ENCODE assay signal across 24 mouse cellular contexts in genomic region chr13:93712362-93712761, GRCm38 (mm10). TPM values are rescaled to one million over a fixed set of nuclear protein-coding genes. Genes with fewer than 3 reads are reported as not detected.
DNase-seq lines count a peak whose midpoint lies in the region; ATAC-seq and TF ChIP-seq lines count a peak whose summit lies in the region.
"Had no signal": no experiment of that assay in that cellular context is flagged by ENCODE, and none has a peak within 500 bp of the region (broad histone marks: within the 10 kb centered on the region; RNA-seq: fewer than 3 reads in every experiment).

No protein-coding gene starts in this region.

- no peaks in the 10 kb centered on the region for H3K9me3 ChIP-seq in liver, embryonic 11.5 days (ENCODE audit: control insufficient read depth, low read length)
- H3K9me3 ChIP-seq in liver, postnatal 0 days (ENCODE audit: low read length) = no peaks in the 10 kb centered on the region
- no peaks in the 10 kb centered on the region for H3K9me3 ChIP-seq in midbrain, embryonic 11.5 days (ENCODE audit: control insufficient read depth, low read length)
- H3K9me3 ChIP-seq in midbrain, postnatal 0 days (ENCODE audit: low read length) = no peaks in the 10 kb centered on the region
- H3K9me3 ChIP-seq: G1E had no signal

- H3K9ac ChIP-seq in liver, adult 2 months (ENCODE audit: low read depth, low read length) = no peak overlapping the region
- H3K9ac ChIP-seq in liver, embryonic 11.5 days (ENCODE audit: low read depth, low read length) = no peak overlapping the region
- H3K9ac ChIP-seq in liver, postnatal 0 days (replicated peaks) = no peak overlapping the region
- no peak overlapping the region for H3K9ac ChIP-seq in midbrain, embryonic 11.5 days (ENCODE audit: low read length)
- no peak overlapping the region for H3K9ac ChIP-seq in midbrain, postnatal 0 days (replicated peaks; ENCODE audit: low read length, poor library complexity, severe bottlenecking)

- no peak for TF ChIP-seq POLR2A in liver, adult 2 months (IDR thresholded peaks at IDR 0.05; ENCODE audit: extremely low read depth, insufficient read depth, low read length)

- peak; percentile 57 for DNase-seq in heart, adult 11 months
- no peak for DNase-seq in heart, postnatal 10 days
- DNase-seq in liver, adult 2 months (ENCODE audit: extremely low read depth, low read depth, low spot score) = no peak
- DNase-seq in liver, embryonic 11.5 days (ENCODE audit: low spot score) = no peak
- DNase-seq in liver, postnatal 0 days = no peak
- no peak for DNase-seq in liver
- peak; percentile 82 for DNase-seq in midbrain, embryonic 11.5 days (ENCODE audit: low spot score, missing footprints)
- no peak for DNase-seq in midbrain, postnatal 0 days (ENCODE audit: low spot score)
- DNase-seq: adrenal gland, adult 2 months; adrenal gland, adult 8-10 months; adrenal gland, postnatal 10 days; adrenal gland, postnatal 14 days; adrenal gland, postnatal 25 days; adrenal gland, postnatal 36 days; B cell, adult 2 months; cerebellum, adult 11 months; cerebellum, adult 11-12 months had no signal

- WGBS in liver, adult 2 months = 92% methylated on average over 4 of the region's 4 CpGs
- WGBS in liver, embryonic 11.5 days = 83% methylated on average over 4 of the region's 4 CpGs
- 81% methylated on average over 4 of the region's 4 CpGs for WGBS in liver, postnatal 0 days (ENCODE audit: insufficient replicate concordance)
- WGBS in midbrain, embryonic 11.5 days = 91% methylated on average over 4 of the region's 4 CpGs
- WGBS in midbrain, postnatal 0 days = 94% methylated on average over 4 of the region's 4 CpGs

- no peaks in the 10 kb centered on the region for H3K79me2 ChIP-seq in liver, adult 2 months (ENCODE audit: control insufficient read depth, insufficient read depth, low read length)

- TF ChIP-seq EP300 in liver, postnatal 0 days (IDR thresholded peaks at IDR 0.05; ENCODE audit: low read depth) = no peak

- H3K27ac ChIP-seq in liver, adult 2 months (replicated peaks; ENCODE audit: insufficient read depth, low read depth, low read length) = peak overlapping the region; percentile 84; the same call in 1 of the 2 replicates
- no peak overlapping the region for H3K27ac ChIP-seq in liver, embryonic 11.5 days (ENCODE audit: low read depth, low read length)
- H3K27ac ChIP-seq in liver, postnatal 0 days (ENCODE audit: low read depth) = peak overlapping the region; percentile 59
- H3K27ac ChIP-seq in midbrain, embryonic 11.5 days (ENCODE audit: low read depth, low read length) = no peak overlapping the region
- H3K27ac ChIP-seq in midbrain, postnatal 0 days (ENCODE audit: low read depth, low read length) = no peak overlapping the region

- intact Hi-C loops in heart, postnatal 10 days (cut with DNase I) = no loop called here

- H3K27me3 ChIP-seq in liver, adult 2 months (ENCODE audit: control insufficient read depth, insufficient read depth, low read length) = no peaks in the 10 kb centered on the region
- H3K27me3 ChIP-seq in liver, embryonic 11.5 days (replicated peaks; ENCODE audit: control insufficient read depth, insufficient read depth, low read length) = no peaks in the 10 kb centered on the region
- no peaks in the 10 kb centered on the region for H3K27me3 ChIP-seq in liver, postnatal 0 days (ENCODE audit: insufficient read depth, low read length)
- H3K27me3 ChIP-seq in midbrain, embryonic 11.5 days (ENCODE audit: control insufficient read depth, insufficient read depth, low read length) = no peaks in the 10 kb centered on the region
- no peaks in the 10 kb centered on the region for H3K27me3 ChIP-seq in midbrain, postnatal 0 days (ENCODE audit: insufficient read depth, low read length)
- H3K27me3 ChIP-seq: CH12.LX had no signal

- no peak overlapping the region for H3K4me2 ChIP-seq in liver, embryonic 11.5 days
- H3K4me2 ChIP-seq in liver, postnatal 0 days (ENCODE audit: low read depth, low read length) = no peak overlapping the region
- H3K4me2 ChIP-seq in midbrain, embryonic 11.5 days = no peak overlapping the region
- no peak overlapping the region for H3K4me2 ChIP-seq in midbrain, postnatal 0 days (ENCODE audit: low read depth, low read length, poor library complexity, severe bottlenecking)

- TF ChIP-seq CTCF in liver, adult 2 months (IDR thresholded peaks at IDR 0.05; ENCODE audit: low read depth, low read length) = no peak
- no peak for TF ChIP-seq CTCF in liver, postnatal 0 days (IDR thresholded peaks at IDR 0.05; ENCODE audit: low read depth)
- no peak for TF ChIP-seq CTCF in midbrain, postnatal 0 days (IDR thresholded peaks at IDR 0.05)

- H3K4me1 ChIP-seq in liver, adult 2 months (ENCODE audit: control insufficient read depth, insufficient read depth, low read length) = peaks cover 17% of the 10 kb centered on the region
- H3K4me1 ChIP-seq in liver, embryonic 11.5 days (replicated peaks; ENCODE audit: control insufficient read depth, insufficient read depth, low read length) = no peaks in the 10 kb centered on the region
- H3K4me1 ChIP-seq in liver, postnatal 0 days (ENCODE audit: insufficient read depth) = peaks cover 4% of the 10 kb centered on the region
- no peaks in the 10 kb centered on the region for H3K4me1 ChIP-seq in midbrain, embryonic 11.5 days (ENCODE audit: control insufficient read depth, insufficient read depth, low read length)
- no peaks in the 10 kb centered on the region for H3K4me1 ChIP-seq in midbrain, postnatal 0 days (ENCODE audit: insufficient read depth, low read length)

- H3K4me3 ChIP-seq in liver, adult 2 months (ENCODE audit: insufficient read depth, low read depth, low read length) = no peak overlapping the region
- H3K4me3 ChIP-seq in liver, embryonic 11.5 days (ENCODE audit: low read depth, low read length) = no peak overlapping the region
- no peak overlapping the region for H3K4me3 ChIP-seq in liver, postnatal 0 days (ENCODE audit: low read depth, low read length)
- H3K4me3 ChIP-seq in midbrain, embryonic 11.5 days (ENCODE audit: low read depth, low read length) = no peak overlapping the region
- no peak overlapping the region for H3K4me3 ChIP-seq in midbrain, postnatal 0 days (ENCODE audit: low read depth, low read length)

- no peak for ATAC-seq in liver, embryonic 11.5 days (replicated peaks; ENCODE audit: low FRiP score)
- no peak for ATAC-seq in liver, postnatal 0 days
- ATAC-seq in midbrain, embryonic 11.5 days (ENCODE audit: low FRiP score) = no peak
- ATAC-seq in midbrain, postnatal 0 days (ENCODE audit: low FRiP score) = no peak
- ATAC-seq: activated CD4-positive, CD25-positive, alpha-beta regulatory T cell, adult 4 months; CD4-positive, CD25-positive, alpha-beta regulatory T cell, adult 4 months; Patski had no signal

- H3K36me3 ChIP-seq in liver, adult 2 months (ENCODE audit: control insufficient read depth, insufficient read depth, low read length) = peaks cover 16% of the 10 kb centered on the region
- no peaks in the 10 kb centered on the region for H3K36me3 ChIP-seq in liver, embryonic 11.5 days (ENCODE audit: control insufficient read depth, insufficient read depth, low read length)
- no peaks in the 10 kb centered on the region for H3K36me3 ChIP-seq in liver, postnatal 0 days (replicated peaks; ENCODE audit: insufficient read depth, low read length)
- H3K36me3 ChIP-seq in midbrain, embryonic 11.5 days (ENCODE audit: control insufficient read depth, insufficient read depth, low read length) = no peaks in the 10 kb centered on the region
- H3K36me3 ChIP-seq in midbrain, postnatal 0 days (ENCODE audit: insufficient read depth, low read length) = no peaks in the 10 kb centered on the region
- H3K36me3 ChIP-seq: G1E had no signal

RNA-seq across cellular contexts. Expression of gene Dmgdh, which starts 38.1 kb away (rescaled TPM):
- not detected for total RNA-seq in heart, postnatal 10 days (2021)
- 234 and 283 TPM in 2 replicates for total RNA-seq in liver, adult 2 months (2014; rRNA removed)
- 132 and 197 TPM in 2 replicates for polyA plus RNA-seq in liver, adult 2 months (2012; rRNA removed)
- polyA plus RNA-seq in liver, embryonic 11.5 days (2014; fragmentation: Nextera tagmentation; extraction: Ambion mirVana) = 6.7 and 7.1 TPM in 2 replicates
- 67.3 and 69.2 TPM in 2 replicates for polyA plus RNA-seq in liver, postnatal 0 days (2015; fragmentation: Nextera tagmentation; extraction: Ambion mirVana)
- 0.12 TPM in 1 of 2 replicates, not detected in the other for polyA plus RNA-seq in midbrain, embryonic 11.5 days (2014; fragmentation: Nextera tagmentation; extraction: Ambion mirVana)
- total RNA-seq in midbrain, postnatal 0 days (2014; rRNA removed) = 0.28 TPM in 1 of 2 replicates, not detected in the other
- polyA plus RNA-seq in midbrain, postnatal 0 days (2015; fragmentation: Nextera tagmentation; extraction: Ambion mirVana) = 0.17 and 0.19 TPM in 2 replicates
- total RNA-seq: adrenal gland, postnatal 25 days; MEL had no signal
- polyA plus RNA-seq: activated CD4-positive, CD25-positive, alpha-beta regulatory T cell, adult 4 months; C2C12; CD4-positive, CD25-positive, alpha-beta regulatory T cell, adult 4 months; G1E; Patski had no signal

RNA-seq across cellular contexts. Expression of gene Bhmt2, which starts 38.3 kb away (rescaled TPM):
- total RNA-seq in heart, postnatal 10 days (2021) = not detected
- total RNA-seq in liver, adult 2 months (2014; rRNA removed) = 147 and 179 TPM in 2 replicates
- 127 and 153 TPM in 2 replicates for polyA plus RNA-seq in liver, adult 2 months (2012; rRNA removed)
- 7.1 and 8.2 TPM in 2 replicates for polyA plus RNA-seq in liver, embryonic 11.5 days (2014; fragmentation: Nextera tagmentation; extraction: Ambion mirVana)
- 162 and 166 TPM in 2 replicates for polyA plus RNA-seq in liver, postnatal 0 days (2015; fragmentation: Nextera tagmentation; extraction: Ambion mirVana)
- polyA plus RNA-seq in midbrain, embryonic 11.5 days (2014; fragmentation: Nextera tagmentation; extraction: Ambion mirVana) = 0.08 TPM in 1 of 2 replicates, not detected in the other
- not detected in 2 replicates for total RNA-seq in midbrain, postnatal 0 days (2014; rRNA removed)
- not detected in 2 replicates for polyA plus RNA-seq in midbrain, postnatal 0 days (2015; fragmentation: Nextera tagmentation; extraction: Ambion mirVana)
- total RNA-seq: adrenal gland, postnatal 25 days; CH12.LX; G1E; MEL had no signal
- polyA plus RNA-seq: adrenal gland, adult 2 months; C2C12; G1E had no signal

RNA-seq across cellular contexts. Expression of gene Arsb, which starts 59.1 kb away (rescaled TPM):
- total RNA-seq in heart, postnatal 10 days (2021) = 1 to 10 TPM; 9.5 to 9.6 TPM
- 7.3 and 11.2 TPM in 2 replicates for total RNA-seq in liver, adult 2 months (2014; rRNA removed)
- polyA plus RNA-seq in liver, adult 2 months (2012; rRNA removed) = 15.0 and 19.1 TPM in 2 replicates
- 5.8 and 6.3 TPM in 2 replicates for polyA plus RNA-seq in liver, embryonic 11.5 days (2014; fragmentation: Nextera tagmentation; extraction: Ambion mirVana)
- 3.3 and 4.1 TPM in 2 replicates for polyA plus RNA-seq in liver, postnatal 0 days (2015; fragmentation: Nextera tagmentation; extraction: Ambion mirVana)
- polyA plus RNA-seq in midbrain, embryonic 11.5 days (2014; fragmentation: Nextera tagmentation; extraction: Ambion mirVana) = 9.9 and 10.8 TPM in 2 replicates
- 13.2 and 15.2 TPM in 2 replicates for total RNA-seq in midbrain, postnatal 0 days (2014; rRNA removed)
- polyA plus RNA-seq in midbrain, postnatal 0 days (2015; fragmentation: Nextera tagmentation; extraction: Ambion mirVana) = 13.0 and 13.1 TPM in 2 replicates

Comparison
In these comparisons a context has a peak if more than half of its experiments do, and no peak if none do; other contexts are left out.
1. DNase-seq: peak in heart, adult 11 months (single experiment) and midbrain, embryonic 11.5 days (single experiment); none in heart, postnatal 10 days (0 of 2), liver, adult 2 months (single experiment), liver, embryonic 11.5 days (single experiment), liver, postnatal 0 days (single experiment), liver (single experiment) and midbrain, postnatal 0 days (single experiment).
2. H3K27ac ChIP-seq: peak in liver, adult 2 months (single experiment) and liver, postnatal 0 days (single experiment); none in liver, embryonic 11.5 days (single experiment), midbrain, embryonic 11.5 days (single experiment) and midbrain, postnatal 0 days (single experiment).
3. RNA of gene Bhmt2, which starts 38.3 kb away (polyA plus RNA-seq): 162 to 166 TPM in liver, postnatal 0 days and 127 to 153 TPM in liver, adult 2 months; 7.1 to 8.2 TPM in liver, embryonic 11.5 days, not detected in midbrain, postnatal 0 days and 0.08 TPM in midbrain, embryonic 11.5 days; every median in the first group is over 10 times any median in the second.